Mouse (Mus musculus): ENCODE results near the gene 6430548M08Rik. TPM values are rescaled to one million over a fixed set of nuclear protein-coding genes. Genes with fewer than 3 reads are reported as not detected.

6430548M08Rik gene
- polyA plus RNA-seq, 1 experiment from 2014 or later, result 6.7 TPM

- ATAC-seq (ENCODE audit: low FRiP score, low TSS enrichment), result no peak
- no peak overlapping the region for H3K4me3 ChIP-seq (ENCODE audit: low read length)
- no peak overlapping the region for H3K9ac ChIP-seq (replicated peaks; ENCODE audit: low read length)
- WGBS, result 81% methylated on average over 5 of the region's 6 CpGs
- peaks cover 12% of the 10 kb centered on the region for H3K4me1 ChIP-seq (ENCODE audit: insufficient read depth, low read length)
- no peak overlapping the region for H3K27ac ChIP-seq (ENCODE audit: low read length)
- H3K36me3 ChIP-seq (ENCODE audit: insufficient read depth, low read length), result no peaks in the 10 kb centered on the region
- peaks cover 8% of the 10 kb centered on the region for H3K9me3 ChIP-seq (ENCODE audit: low read length)
- no peak overlapping the region for H3K4me2 ChIP-seq (replicated peaks; ENCODE audit: low read depth, low read length)
- H3K27me3 ChIP-seq (ENCODE audit: insufficient read depth, low read length), result no peaks in the 10 kb centered on the region
These were observed 87.4 kb downstream of the 6430548M08Rik start for GRCm38 (mm10) chr8:120201351-120201750.

- Histone ChIP-seq H3K27me3 (ENCODE audit: insufficient read depth, low read length) (no peaks in the 10 kb centered on the region), H3K4me3 (ENCODE audit: low read length) (no peak overlapping the region), H3K27ac (ENCODE audit: low read length) (no peak overlapping the region), H3K4me2 (replicated peaks; ENCODE audit: low read depth, low read length) (no peak overlapping the region), H3K9ac (replicated peaks; ENCODE audit: low read length) (no peak overlapping the region), H3K36me3 (ENCODE audit: insufficient read depth, low read length) (no peaks in the 10 kb centered on the region), H3K4me1 (ENCODE audit: insufficient read depth, low read length) (peaks cover 12% of the 10 kb centered on the region), H3K9me3 (ENCODE audit: low read length) (peaks cover 8% of the 10 kb centered on the region)
- 0 out of 2 replicates have a peak, but pooled peaks have one; percentile 21 for ATAC-seq (ENCODE audit: low FRiP score, low TSS enrichment)
- WGBS, result 52% methylated on average over 3 of the region's 3 CpGs
These were observed 88.6 kb downstream of the 6430548M08Rik start for GRCm38 (mm10) chr8:120202546-120202945.

GRCm38 (mm10) chr8:120204736-120205360 is 90.9 kb downstream of the 6430548M08Rik start:
- H3K4me3 ChIP-seq (ENCODE audit: low read length), result no peak overlapping the region
- peaks cover 5% of the 10 kb centered on the region for H3K9me3 ChIP-seq (ENCODE audit: low read length)
- WGBS, result 65% methylated on average over 7 of the region's 7 CpGs
- peaks cover 19% of the 10 kb centered on the region for H3K4me1 ChIP-seq (ENCODE audit: insufficient read depth, low read length)
- no peaks in the 10 kb centered on the region for H3K36me3 ChIP-seq (ENCODE audit: insufficient read depth, low read length)
- ATAC-seq (ENCODE audit: low FRiP score, low TSS enrichment), result peak; percentile 40; the same call in 1 of the 2 replicates
- no peak overlapping the region for H3K9ac ChIP-seq (replicated peaks; ENCODE audit: low read length)
- no peak overlapping the region for H3K4me2 ChIP-seq (replicated peaks; ENCODE audit: low read depth, low read length)
- H3K27ac ChIP-seq (ENCODE audit: low read length), result peak overlapping the region; percentile 12; the same call in 1 of the 2 replicates
- H3K27me3 ChIP-seq (ENCODE audit: insufficient read depth, low read length), result no peaks in the 10 kb centered on the region

- Histone ChIP-seq H3K27ac (ENCODE audit: low read length) (no peak overlapping the region), H3K4me3 (ENCODE audit: low read length) (no peak overlapping the region), H3K27me3 (ENCODE audit: insufficient read depth, low read length) (no peaks in the 10 kb centered on the region), H3K9me3 (ENCODE audit: low read length) (no peaks in the 10 kb centered on the region), H3K4me2 (replicated peaks; ENCODE audit: low read depth, low read length) (no peak overlapping the region), H3K36me3 (ENCODE audit: insufficient read depth, low read length) (no peaks in the 10 kb centered on the region), H3K9ac (replicated peaks; ENCODE audit: low read length) (no peak overlapping the region), H3K4me1 (ENCODE audit: insufficient read depth, low read length) (peaks cover 23% of the 10 kb centered on the region)
- no peak for ATAC-seq (ENCODE audit: low FRiP score, low TSS enrichment)
- 77% methylated on average over 9 of the region's 9 CpGs for WGBS
These were observed 92.0 kb downstream of the 6430548M08Rik start for GRCm38 (mm10) chr8:120205916-120206315.

GRCm38 (mm10) chr8:120207364-120207763 is 93.4 kb downstream of the 6430548M08Rik start:
- Histone ChIP-seq H3K27me3 (ENCODE audit: insufficient read depth, low read length) (no peaks in the 10 kb centered on the region), H3K9ac (replicated peaks; ENCODE audit: low read length) (no peak overlapping the region), H3K36me3 (ENCODE audit: insufficient read depth, low read length) (no peaks in the 10 kb centered on the region), H3K4me1 (ENCODE audit: insufficient read depth, low read length) (peaks cover 28% of the 10 kb centered on the region), H3K27ac (ENCODE audit: low read length) (no peak overlapping the region), H3K9me3 (ENCODE audit: low read length) (no peaks in the 10 kb centered on the region), H3K4me2 (replicated peaks; ENCODE audit: low read depth, low read length) (no peak overlapping the region), H3K4me3 (ENCODE audit: low read length) (no peak overlapping the region)
- no peak for ATAC-seq (ENCODE audit: low FRiP score, low TSS enrichment)
- 81% methylated on average over 8 of the region's 8 CpGs for WGBS

GRCm38 (mm10) chr8:120208113-120208512 is 94.2 kb downstream of the 6430548M08Rik start:
- H3K4me3 ChIP-seq (ENCODE audit: low read length), result no peak overlapping the region
- H3K27me3 ChIP-seq (ENCODE audit: insufficient read depth, low read length), result no peaks in the 10 kb centered on the region
- no peaks in the 10 kb centered on the region for H3K9me3 ChIP-seq (ENCODE audit: low read length)
- no peak overlapping the region for H3K9ac ChIP-seq (replicated peaks; ENCODE audit: low read length)
- no peaks in the 10 kb centered on the region for H3K36me3 ChIP-seq (ENCODE audit: insufficient read depth, low read length)
- 13% methylated on average over 11 of the region's 11 CpGs for WGBS
- peaks cover 28% of the 10 kb centered on the region for H3K4me1 ChIP-seq (ENCODE audit: insufficient read depth, low read length)
- no peak for ATAC-seq (ENCODE audit: low FRiP score, low TSS enrichment)
- H3K4me2 ChIP-seq (replicated peaks; ENCODE audit: low read depth, low read length), result no peak overlapping the region
- no peak overlapping the region for H3K27ac ChIP-seq (ENCODE audit: low read length)

GRCm38 (mm10) chr8:120211345-120211744 is 97.4 kb downstream of the 6430548M08Rik start:
- no peak overlapping the region for H3K4me2 ChIP-seq (replicated peaks; ENCODE audit: low read depth, low read length)
- no peaks in the 10 kb centered on the region for H3K36me3 ChIP-seq (ENCODE audit: insufficient read depth, low read length)
- WGBS, result 17% methylated on average over 4 of the region's 4 CpGs
- H3K27me3 ChIP-seq (ENCODE audit: insufficient read depth, low read length), result no peaks in the 10 kb centered on the region
- H3K27ac ChIP-seq (ENCODE audit: low read length), result no peak overlapping the region
- H3K4me3 ChIP-seq (ENCODE audit: low read length), result no peak overlapping the region
- no peak for ATAC-seq (ENCODE audit: low FRiP score, low TSS enrichment)
- peaks cover 31% of the 10 kb centered on the region for H3K4me1 ChIP-seq (ENCODE audit: insufficient read depth, low read length)
- H3K9me3 ChIP-seq (ENCODE audit: low read length), result no peaks in the 10 kb centered on the region
- H3K9ac ChIP-seq (replicated peaks; ENCODE audit: low read length), result no peak overlapping the region

- Histone ChIP-seq H3K9me3 (ENCODE audit: low read length) (no peaks in the 10 kb centered on the region), H3K27me3 (ENCODE audit: insufficient read depth, low read length) (no peaks in the 10 kb centered on the region), H3K4me2 (replicated peaks; ENCODE audit: low read depth, low read length) (no peak overlapping the region), H3K4me1 (ENCODE audit: insufficient read depth, low read length) (peaks cover 44% of the 10 kb centered on the region), H3K36me3 (ENCODE audit: insufficient read depth, low read length) (no peaks in the 10 kb centered on the region), H3K4me3 (ENCODE audit: low read length) (no peak overlapping the region), H3K27ac (ENCODE audit: low read length) (no peak overlapping the region), H3K9ac (replicated peaks; ENCODE audit: low read length) (no peak overlapping the region)
- 89% methylated on average over 7 of the region's 7 CpGs for WGBS
- ATAC-seq (ENCODE audit: low FRiP score, low TSS enrichment), result no peak
These were observed 98.6 kb downstream of the 6430548M08Rik start for GRCm38 (mm10) chr8:120212596-120212995.

GRCm38 (mm10) chr8:120213229-120213628 is 99.3 kb downstream of the 6430548M08Rik start:
- no peak overlapping the region for H3K9ac ChIP-seq (replicated peaks; ENCODE audit: low read length)
- H3K9me3 ChIP-seq (ENCODE audit: low read length), result no peaks in the 10 kb centered on the region
- H3K4me3 ChIP-seq (ENCODE audit: low read length), result no peak overlapping the region
- H3K27me3 ChIP-seq (ENCODE audit: insufficient read depth, low read length), result no peaks in the 10 kb centered on the region
- no peaks in the 10 kb centered on the region for H3K36me3 ChIP-seq (ENCODE audit: insufficient read depth, low read length)
- 88% methylated on average over 3 of the region's 3 CpGs for WGBS
- H3K4me2 ChIP-seq (replicated peaks; ENCODE audit: low read depth, low read length), result no peak overlapping the region
- H3K4me1 ChIP-seq (ENCODE audit: insufficient read depth, low read length), result peaks cover 44% of the 10 kb centered on the region
- H3K27ac ChIP-seq (ENCODE audit: low read length), result no peak overlapping the region
- ATAC-seq (ENCODE audit: low FRiP score, low TSS enrichment), result no peak

- Histone ChIP-seq H3K9ac (replicated peaks; ENCODE audit: low read length) (no peak overlapping the region), H3K36me3 (ENCODE audit: insufficient read depth, low read length) (no peaks in the 10 kb centered on the region), H3K4me1 (ENCODE audit: insufficient read depth, low read length) (peaks cover 42% of the 10 kb centered on the region), H3K27me3 (ENCODE audit: insufficient read depth, low read length) (no peaks in the 10 kb centered on the region), H3K4me3 (ENCODE audit: low read length) (no peak overlapping the region), H3K4me2 (replicated peaks; ENCODE audit: low read depth, low read length) (no peak overlapping the region), H3K27ac (ENCODE audit: low read length) (no peak overlapping the region), H3K9me3 (ENCODE audit: low read length) (no peaks in the 10 kb centered on the region)
- WGBS, result 72% methylated on average over 5 of the region's 5 CpGs
- no peak for ATAC-seq (ENCODE audit: low FRiP score, low TSS enrichment)
These were observed 100.0 kb downstream of the 6430548M08Rik start for GRCm38 (mm10) chr8:120213939-120214338.
